Mouse (Mus musculus) skeletal muscle tissue, postnatal 0 days (tissue): ENCODE measurements around the gene Map2k3. TPM values are rescaled to one million over a fixed set of nuclear protein-coding genes. Genes with fewer than 3 reads are reported as not detected.

ENCODE experiments used
- polyA plus RNA-seq: library from polyadenylated mRNA; unstranded; fragments of >200 nt; fragmentation: Nextera tagmentation; extraction: Ambion mirVana; gene quantifications from 2 replicates; pipeline ENCODE4 v1.2.1, GENCODE M21; 2015

Gene Map2k3
- 63.7 and 71.7 TPM in 2 replicates for polyA plus RNA-seq

GRCm38 (mm10) chr11:60931869-60932481 lies at the start of gene Map2k3:
TSS of gene Map2k3 (plus strand) at chr11:60932033.

GRCm38 (mm10) chr11:60914491-60914890 lies 17.3 kb upstream of the Map2k3 start, which contains the start of gene Natd1:
TSS of gene Natd1 (minus strand) at chr11:60914750.

Other genes with a start within 250 kb of the Map2k3 start
- 13.6 and 14.3 TPM in 2 replicates for gene Llgl1, start 232.3 kb upstream of the Map2k3 start, polyA plus RNA-seq
- gene Flii, start 204.8 kb upstream of the Map2k3 start, polyA plus RNA-seq = 54.8 and 57.8 TPM in 2 replicates
- gene Mief2, start 203.6 kb upstream of the Map2k3 start, polyA plus RNA-seq = 58.1 and 64.6 TPM in 2 replicates
- 5.5 and 5.8 TPM in 2 replicates for gene Top3a, start 154.7 kb upstream of the Map2k3 start, polyA plus RNA-seq
- 3.0 and 3.3 TPM in 2 replicates for gene Smcr8, start 154.5 kb upstream of the Map2k3 start, polyA plus RNA-seq
- gene Shmt1, start 120.3 kb upstream of the Map2k3 start, polyA plus RNA-seq = 34.0 and 39.1 TPM in 2 replicates
- 18.2 and 29.2 TPM in 2 replicates for gene Dhrs7b, start 101.4 kb upstream of the Map2k3 start, polyA plus RNA-seq
- 65.9 and 68.5 TPM in 2 replicates for gene Tmem11, start 52.8 kb upstream of the Map2k3 start, polyA plus RNA-seq
- 11.4 and 12.8 TPM in 2 replicates for gene Natd1, start 17.3 kb upstream of the Map2k3 start, polyA plus RNA-seq
- 9.9 and 11.5 TPM in 2 replicates for gene Kcnj12, start 90.5 kb downstream of the Map2k3 start, polyA plus RNA-seq
- gene Tnfrsf13b, start 194.7 kb downstream of the Map2k3 start, polyA plus RNA-seq = 1.3 and 2.8 TPM in 2 replicates
- 28.5 and 31.9 TPM in 2 replicates for gene Usp22, start 243.0 kb downstream of the Map2k3 start, polyA plus RNA-seq